Mouse (Mus musculus) kidney, embryonic 14.5 days (tissue): ENCODE results near the gene Vegfa. TPM values are rescaled to one million over a fixed set of nuclear protein-coding genes. Genes with fewer than 3 reads are reported as not detected.

Experiments used
- ATAC-seq: fragments of 200-750 bp; cut with Nextera tagmentation; 2 replicates; pipeline ENCODE4 v1.8.0; 2017; ENCODE audit warnings: moderate number of reproducible peaks, mild to moderate bottlenecking, moderate TSS enrichment, moderate library complexity; ENCODE audit not compliant: low FRiP score, low TSS enrichment
- H3K27ac ChIP-seq: fragments of 300-500 bp; sonication (generic); 2 replicates; pipeline ENCODE4 v1.5.1; 2014; ENCODE audit warnings: low read depth, mild to moderate bottlenecking, low read length, moderate library complexity, mixed read lengths
- H3K27me3 ChIP-seq: fragments of 300-500 bp; sonication (generic); 2 replicates; pipeline ENCODE4 v1.6.1; 2014; ENCODE audit warnings: mild to moderate bottlenecking, low read length; ENCODE audit not compliant: control insufficient read depth, insufficient read depth
- H3K36me3 ChIP-seq: fragments of 300-500 bp; sonication (generic); 2 replicates; pipeline ENCODE4 v1.6.1; 2014; ENCODE audit warnings: low read length, mixed read lengths; ENCODE audit not compliant: control insufficient read depth, insufficient read depth
- H3K4me1 ChIP-seq: fragments of 300-500 bp; sonication (generic); 2 replicates; pipeline ENCODE4 v1.6.1; 2014; ENCODE audit warnings: low read length, mixed read lengths; ENCODE audit not compliant: control insufficient read depth, insufficient read depth
- H3K4me2 ChIP-seq: fragments of 300-500 bp; sonication (generic); replicated peaks from 2 replicates; pipeline ENCODE4 v1.6.1; 2014; ENCODE audit warnings: low read depth, mild to moderate bottlenecking, low read length
- H3K4me3 ChIP-seq: fragments of 300-500 bp; sonication (generic); 2 replicates; pipeline ENCODE4 v1.5.1; 2014; ENCODE audit warnings: mild to moderate bottlenecking, low read length
- H3K9ac ChIP-seq: fragments of 300-500 bp; sonication (generic); 2 replicates; pipeline ENCODE4 v1.6.1; 2014; ENCODE audit warnings: low read depth, mild to moderate bottlenecking, low read length, moderate library complexity
- H3K9me3 ChIP-seq: fragments of 300-500 bp; sonication (generic); 2 replicates; pipeline ENCODE4 v1.6.1; 2016; ENCODE audit warnings: low read length; ENCODE audit not compliant: control insufficient read depth
- WGBS: fragments of 180-500 bp; shearing (Covaris S2); extraction: QIAGEN DNeasy Blood & Tissue Kit; methylation state at CpG from one replicate; pipeline ENCODE4 v1.1.7; 2014; 5-methylcytosine and 5-hydroxymethylcytosine counted together
- polyA plus RNA-seq: library from polyadenylated mRNA; unstranded; fragments of >200 nt; fragmentation: Nextera tagmentation; extraction: Ambion mirVana; gene quantifications from 2 replicates; pipeline ENCODE4 v1.2.1, GENCODE M21; 2014

The Vegfa gene
- polyA plus RNA-seq, 1 experiment from 2014 or later: 8.2 TPM

DNA sequence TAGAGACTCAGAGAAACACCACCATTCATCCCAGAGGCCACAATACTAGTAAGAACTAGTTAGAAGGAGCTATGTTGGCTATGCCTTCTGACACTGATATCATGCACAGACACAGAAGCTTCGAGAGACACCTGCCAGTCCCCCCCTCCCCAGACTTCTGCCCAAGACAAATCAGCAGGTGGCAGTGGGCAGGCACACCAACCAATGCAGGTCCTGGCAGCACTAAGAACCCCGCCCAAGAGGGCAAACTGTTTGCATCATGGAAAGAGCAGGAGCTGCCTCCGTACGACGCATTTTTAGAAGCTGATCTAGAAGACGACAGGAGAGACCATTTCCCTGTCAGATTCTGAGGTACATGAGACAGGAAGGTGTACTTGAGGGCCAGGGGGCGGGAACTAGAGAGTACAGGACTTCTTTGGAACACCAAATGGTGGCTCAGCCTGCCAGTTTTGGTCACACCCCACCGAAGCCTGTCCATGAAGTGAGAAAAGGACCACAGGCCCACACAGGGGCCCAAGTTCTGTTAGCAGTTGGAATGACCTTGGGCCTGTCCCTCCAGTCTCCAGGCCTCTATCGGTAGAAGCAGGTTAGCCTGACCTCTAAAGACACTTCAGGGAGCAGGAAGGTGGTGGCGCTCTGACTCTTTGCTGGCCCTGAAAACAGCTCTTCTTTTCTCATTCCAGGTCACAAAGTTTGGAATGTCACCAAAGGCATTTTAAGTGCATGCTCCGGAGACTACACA, 6.1 kb downstream of the Vegfa start:
- Histone ChIP-seq H3K4me1 (peaks cover 47% of the 10 kb centered on the region), H3K36me3 (peaks cover 53% of the 10 kb centered on the region), H3K9ac (no peak overlapping the region), H3K27ac (no peak overlapping the region), H3K4me3 (no peak overlapping the region), H3K9me3 (no peaks in the 10 kb centered on the region), H3K4me2 (no peak overlapping the region), H3K27me3 (no peaks in the 10 kb centered on the region)
- ATAC-seq: no peak
- 70% methylated on average over 11 of the region's 11 CpGs for WGBS

DNA sequence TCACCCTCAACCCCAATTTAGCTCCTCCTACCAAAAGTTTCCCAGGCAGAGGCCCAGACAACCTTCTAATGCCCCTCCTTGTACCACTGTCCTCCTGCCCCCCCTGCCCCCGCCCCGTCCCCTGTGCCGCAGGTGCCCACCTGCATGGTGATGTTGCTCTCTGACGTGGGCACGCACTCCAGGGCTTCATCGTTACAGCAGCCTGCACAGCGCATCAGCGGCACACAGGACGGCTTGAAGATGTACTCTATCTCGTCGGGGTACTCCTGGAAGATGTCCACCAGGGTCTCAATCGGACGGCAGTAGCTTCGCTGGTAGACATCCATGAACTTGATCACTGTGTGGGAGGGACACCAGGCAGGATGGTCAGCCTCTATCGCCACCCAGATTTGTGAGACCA, 7.0 kb downstream of the Vegfa start:
- no peak overlapping the region for H3K27ac ChIP-seq
- H3K4me3 ChIP-seq: no peak overlapping the region
- no peak overlapping the region for H3K4me2 ChIP-seq
- WGBS: 93% methylated on average over 15 of the region's 15 CpGs
- no peaks in the 10 kb centered on the region for H3K27me3 ChIP-seq
- no peak for ATAC-seq
- H3K9me3 ChIP-seq: no peaks in the 10 kb centered on the region
- H3K36me3 ChIP-seq: peaks cover 62% of the 10 kb centered on the region
- peaks cover 47% of the 10 kb centered on the region for H3K4me1 ChIP-seq
- H3K9ac ChIP-seq: no peak overlapping the region

DNA sequence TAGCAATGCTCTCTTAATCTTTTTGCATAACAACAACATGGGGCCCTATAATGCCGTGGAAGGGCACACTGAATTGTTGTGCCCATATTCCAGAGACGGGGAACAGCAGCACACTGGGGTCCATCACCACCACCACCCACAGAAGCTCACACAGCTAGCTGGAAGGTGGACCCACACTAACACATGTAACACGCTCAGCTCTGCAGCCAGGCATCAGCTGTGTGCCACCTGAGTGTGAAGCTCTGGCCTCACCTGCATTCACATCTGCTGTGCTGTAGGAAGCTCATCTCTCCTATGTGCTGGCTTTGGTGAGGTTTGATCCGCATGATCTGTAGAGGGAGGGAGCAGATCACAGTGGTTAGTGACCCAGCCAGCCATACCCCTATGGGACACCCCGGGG, 8.0 kb downstream of the Vegfa start:
- Histone ChIP-seq H3K27me3 (no peaks in the 10 kb centered on the region), H3K4me2 (no peak overlapping the region), H3K4me1 (peaks cover 38% of the 10 kb centered on the region), H3K9me3 (no peaks in the 10 kb centered on the region), H3K4me3 (no peak overlapping the region), H3K9ac (no peak overlapping the region), H3K36me3 (peaks cover 72% of the 10 kb centered on the region), H3K27ac (no peak overlapping the region)
- no peak for ATAC-seq
- WGBS: 91% methylated on average over 5 of the region's 5 CpGs

DNA sequence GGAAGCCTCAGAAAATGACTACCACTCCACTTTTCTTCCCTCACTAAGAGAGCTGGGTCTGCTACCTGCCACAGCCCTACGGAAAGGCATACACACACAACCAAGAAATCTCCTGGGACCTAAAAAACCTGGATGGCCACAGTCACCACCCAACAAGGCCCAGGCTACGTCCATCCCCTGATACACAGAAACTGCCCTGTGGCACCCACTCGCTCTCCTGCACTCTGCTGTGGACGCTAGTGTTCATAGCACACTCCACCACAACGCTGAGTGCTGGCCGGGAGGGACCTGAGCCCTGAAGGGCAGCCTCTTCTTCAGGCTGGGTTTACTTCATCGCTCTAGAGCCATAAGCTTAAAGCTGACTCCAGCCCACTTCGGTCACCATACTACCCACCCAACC, 8.6 kb downstream of the Vegfa start:
- Histone ChIP-seq H3K4me1 (peaks cover 31% of the 10 kb centered on the region), H3K36me3 (peaks cover 78% of the 10 kb centered on the region), H3K4me3 (no peak overlapping the region), H3K4me2 (no peak overlapping the region), H3K27ac (no peak overlapping the region), H3K9me3 (no peaks in the 10 kb centered on the region), H3K27me3 (no peaks in the 10 kb centered on the region), H3K9ac (no peak overlapping the region)
- 93% methylated on average over 8 of the region's 8 CpGs for WGBS
- no peak for ATAC-seq

DNA sequence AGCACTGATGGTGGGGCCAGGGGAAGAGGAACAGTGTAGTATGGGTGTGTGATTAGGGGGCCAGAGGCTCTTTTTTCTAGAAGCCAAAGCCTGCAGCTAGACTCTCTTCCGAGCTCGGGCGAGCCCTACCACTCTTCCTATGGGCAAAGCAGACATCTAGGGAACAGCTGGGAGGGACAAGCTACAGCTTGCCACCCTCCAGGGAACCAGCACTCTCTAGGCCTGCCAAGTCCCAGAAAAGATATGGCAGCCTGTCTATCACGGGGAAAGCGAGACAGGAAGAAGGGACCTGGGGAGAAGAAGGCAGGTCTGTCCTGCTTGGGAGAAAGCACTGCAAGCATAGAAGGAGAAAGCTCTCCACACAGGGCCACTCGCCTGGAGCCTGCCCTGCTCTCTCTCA, 9.2 kb downstream of the Vegfa start:
- Histone ChIP-seq H3K9me3 (no peaks in the 10 kb centered on the region), H3K4me1 (peaks cover 25% of the 10 kb centered on the region), H3K27me3 (no peaks in the 10 kb centered on the region), H3K9ac (no peak overlapping the region), H3K27ac (no peak overlapping the region), H3K36me3 (peaks cover 85% of the 10 kb centered on the region), H3K4me2 (no peak overlapping the region), H3K4me3 (no peak overlapping the region)
- ATAC-seq: no peak
- 92% methylated on average over 6 of the region's 6 CpGs for WGBS

DNA sequence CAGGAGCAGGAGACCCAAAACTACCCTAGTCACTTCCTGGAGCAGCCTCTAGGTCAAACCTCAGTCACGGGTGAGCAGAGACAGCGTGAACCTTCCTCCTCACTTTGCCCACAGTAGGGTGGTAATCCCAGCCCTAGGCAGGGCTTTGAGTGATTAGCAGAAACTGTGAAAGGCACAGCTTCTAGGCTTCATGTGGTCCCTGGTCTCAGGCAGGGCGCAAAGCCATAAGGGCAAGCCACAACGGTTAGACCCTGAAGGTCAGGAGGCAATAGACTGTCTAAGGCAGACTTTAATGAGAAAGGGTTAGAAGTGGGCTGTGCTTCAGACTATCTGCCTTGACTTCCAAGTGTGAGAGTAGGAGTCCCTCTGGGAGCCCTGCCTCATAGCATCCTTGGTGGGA, 9.7 kb downstream of the Vegfa start:
- H3K36me3 ChIP-seq: peaks cover 90% of the 10 kb centered on the region
- H3K9me3 ChIP-seq: no peaks in the 10 kb centered on the region
- no peak for ATAC-seq
- no peak overlapping the region for H3K4me3 ChIP-seq
- no peak overlapping the region for H3K9ac ChIP-seq
- H3K27ac ChIP-seq: no peak overlapping the region
- peaks cover 21% of the 10 kb centered on the region for H3K4me1 ChIP-seq
- WGBS: 68% methylated on average over 4 of the region's 4 CpGs
- no peaks in the 10 kb centered on the region for H3K27me3 ChIP-seq
- no peak overlapping the region for H3K4me2 ChIP-seq

DNA sequence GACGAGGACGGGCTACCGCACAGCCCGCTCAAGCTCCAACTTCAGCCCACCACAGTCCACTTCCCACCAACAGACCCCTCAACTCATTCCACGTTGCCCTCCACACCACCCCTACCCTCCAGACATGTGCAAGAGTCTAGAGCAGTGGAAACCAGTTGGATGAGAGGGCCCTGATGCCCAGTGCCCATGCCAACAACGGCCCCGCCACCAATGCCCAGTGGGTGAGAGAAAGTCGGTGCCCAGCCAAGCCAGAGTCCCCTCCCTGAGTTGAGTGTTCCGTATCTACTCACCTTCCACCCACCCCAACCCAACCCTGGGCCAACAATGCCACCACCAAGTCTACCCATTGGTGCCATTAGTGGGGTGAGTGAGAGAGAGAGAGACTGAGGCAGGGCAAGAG, 10.4 kb downstream of the Vegfa start:
- peaks cover 90% of the 10 kb centered on the region for H3K36me3 ChIP-seq
- H3K4me3 ChIP-seq: no peak overlapping the region
- H3K27ac ChIP-seq: no peak overlapping the region
- ATAC-seq: no peak
- no peak overlapping the region for H3K4me2 ChIP-seq
- no peaks in the 10 kb centered on the region for H3K27me3 ChIP-seq
- no peaks in the 10 kb centered on the region for H3K9me3 ChIP-seq
- peaks cover 14% of the 10 kb centered on the region; the same call in 1 of the 2 replicates for H3K4me1 ChIP-seq
- no peak overlapping the region for H3K9ac ChIP-seq
- WGBS: 90% methylated on average over 9 of the region's 9 CpGs

DNA sequence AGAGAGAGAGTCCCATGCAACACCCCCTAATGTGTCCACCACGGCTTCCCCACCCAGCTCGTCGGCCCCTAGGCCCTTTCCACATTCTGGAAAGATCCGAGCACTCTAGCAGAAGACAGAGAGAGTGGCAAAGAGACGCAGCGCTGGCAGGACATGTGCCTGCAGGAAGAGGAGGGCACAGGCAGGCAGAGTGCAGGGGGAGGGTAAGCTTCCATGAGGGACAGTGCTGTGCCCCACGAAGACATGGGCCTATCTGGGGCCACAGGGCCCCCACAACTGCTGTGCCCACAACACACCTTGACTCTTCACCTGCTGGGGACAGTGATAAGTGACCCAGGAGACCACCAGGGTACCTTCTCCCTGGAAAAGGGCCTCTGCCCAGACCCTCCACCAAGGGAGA, 11.0 kb downstream of the Vegfa start:
- peaks cover 93% of the 10 kb centered on the region for H3K36me3 ChIP-seq
- H3K4me1 ChIP-seq: peaks cover 8% of the 10 kb centered on the region; the same call in 1 of the 2 replicates
- WGBS: 94% methylated on average over 7 of the region's 7 CpGs
- no peaks in the 10 kb centered on the region for H3K27me3 ChIP-seq
- no peak overlapping the region for H3K4me2 ChIP-seq
- H3K27ac ChIP-seq: no peak overlapping the region
- no peak for ATAC-seq
- no peak overlapping the region for H3K4me3 ChIP-seq
- no peak overlapping the region for H3K9ac ChIP-seq
- H3K9me3 ChIP-seq: no peaks in the 10 kb centered on the region

DNA sequence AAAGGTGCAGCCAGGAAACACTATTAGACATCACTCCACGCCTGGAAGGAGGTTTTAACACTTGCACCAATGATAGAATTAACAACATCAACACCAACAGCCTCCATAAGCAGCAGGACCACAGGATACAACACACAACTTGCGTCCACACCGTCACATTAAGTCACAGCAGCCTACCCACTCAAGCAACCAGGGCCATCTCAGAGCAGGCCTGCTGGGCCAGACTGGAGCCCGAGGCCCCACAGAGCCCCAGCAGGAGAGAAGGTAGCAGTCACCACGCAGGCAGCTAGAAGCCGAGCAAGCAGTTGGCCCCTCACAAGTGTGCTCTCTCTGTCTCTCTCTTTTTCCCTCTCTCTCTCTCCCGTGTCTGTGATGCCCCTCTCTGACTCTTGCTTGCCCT, 11.6 kb downstream of the Vegfa start:
- Histone ChIP-seq H3K9ac (no peak overlapping the region), H3K27me3 (no peaks in the 10 kb centered on the region), H3K27ac (no peak overlapping the region), H3K9me3 (no peaks in the 10 kb centered on the region), H3K4me3 (no peak overlapping the region), H3K4me2 (no peak overlapping the region), H3K36me3 (peaks cover 92% of the 10 kb centered on the region), H3K4me1 (peaks cover 4% of the 10 kb centered on the region; the same call in 1 of the 2 replicates)
- no peak for ATAC-seq
- 75% methylated on average over 7 of the region's 7 CpGs for WGBS
